Mouse (Mus musculus): ENCODE measurements at regions not wholly inside any gene's neighbourhood (a gene's known extent, or its start where the extent isn't known, plus 50 kb on each side); places are given as distances from the start of the nearest gene placed in this dataset.
A peak's percentile ranks its signal among the peaks of the same experiment; 100 is the strongest.
"Not testable (repeated sequence)": the region's sequence is repeated elsewhere in the genome, so short reads cannot be mapped to it uniquely, and the experiment has no call there.

DNA sequence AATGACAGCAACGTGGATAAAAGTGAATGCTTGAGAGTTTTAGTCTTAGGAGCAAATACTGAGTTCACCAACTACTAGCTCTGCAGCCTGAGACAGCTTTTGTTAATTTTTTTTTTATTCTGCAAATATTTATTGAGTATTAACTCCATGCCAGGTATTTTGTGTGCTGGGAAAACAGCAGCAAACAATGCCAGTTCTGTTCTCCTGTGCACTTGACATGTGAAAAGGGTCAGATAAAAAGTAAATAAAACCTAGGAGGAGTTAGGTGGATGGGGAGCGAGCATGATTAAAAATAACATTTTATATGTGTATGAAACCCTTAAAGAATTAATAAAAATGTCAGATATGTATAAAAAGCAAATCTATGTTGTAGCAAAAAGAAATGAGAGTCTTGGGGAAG is 68.1 kb upstream of the Map3k1 start:
- Histone ChIP-seq H3K4me3 (replicated peaks) (no peak overlapping the region), H3K27ac (replicated peaks) (no peak overlapping the region), H3K9me3 (replicated peaks) (no peaks in the 10 kb centered on the region), H3K4me2 (no peak overlapping the region), H3K36me3 (no peaks in the 10 kb centered on the region), H3K9ac (replicated peaks) (no peak overlapping the region), H3K4me1 (no peaks in the 10 kb centered on the region), H3K27me3 (replicated peaks) (no peaks in the 10 kb centered on the region)
- no peak for ATAC-seq (ENCODE audit: low FRiP score)
- 81% methylated on average over 2 of the region's 2 CpGs for WGBS

DNA sequence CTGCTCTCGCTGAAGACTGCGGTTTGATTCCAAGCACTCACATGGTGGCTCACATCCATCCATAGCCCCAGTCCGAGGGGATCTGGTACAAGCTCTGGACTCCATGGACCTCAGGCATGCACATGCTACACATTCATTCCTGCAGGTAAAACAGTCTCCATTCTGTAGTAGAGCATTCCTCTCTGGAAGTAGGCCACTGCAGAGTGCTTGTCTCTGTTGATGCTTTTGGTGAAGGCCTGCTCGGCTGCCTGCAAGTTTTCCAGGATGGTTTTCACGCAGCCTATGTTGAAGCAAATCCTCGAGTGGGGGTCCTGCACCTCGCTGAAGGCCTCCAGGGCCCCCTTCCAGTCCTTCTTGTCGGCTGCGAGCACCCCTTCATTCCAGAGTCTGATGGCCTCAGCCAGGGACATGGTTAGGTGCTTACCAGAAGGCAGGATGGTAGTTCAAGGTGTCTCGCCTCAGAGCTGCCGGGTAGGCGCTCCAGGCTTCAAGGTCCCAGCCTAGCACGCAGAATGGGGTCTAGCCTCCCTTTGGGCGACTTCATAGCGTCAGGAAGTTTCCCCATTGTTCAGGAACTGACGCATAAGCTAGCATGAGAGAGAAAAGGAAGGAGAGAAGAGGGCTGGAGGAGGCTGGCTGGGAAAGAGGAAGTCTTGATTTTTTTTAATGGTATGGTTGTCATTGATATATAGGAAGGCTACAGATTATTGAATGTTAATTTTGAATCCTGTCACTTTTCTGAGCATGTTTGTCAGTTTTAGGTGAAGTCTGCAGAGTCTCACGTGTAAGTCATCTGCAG is 75.2 kb upstream of the Map3k1 start:
- not testable (repeated sequence) for H3K36me3 ChIP-seq; H3K4me2 ChIP-seq; H3K4me3 ChIP-seq (replicated peaks); H3K9me3 ChIP-seq (replicated peaks); H3K9ac ChIP-seq (replicated peaks); ATAC-seq (ENCODE audit: low FRiP score); H3K4me1 ChIP-seq; H3K27me3 ChIP-seq (replicated peaks); H3K27ac ChIP-seq (replicated peaks)
- 85% methylated on average over 17 of the region's 17 CpGs for WGBS

DNA sequence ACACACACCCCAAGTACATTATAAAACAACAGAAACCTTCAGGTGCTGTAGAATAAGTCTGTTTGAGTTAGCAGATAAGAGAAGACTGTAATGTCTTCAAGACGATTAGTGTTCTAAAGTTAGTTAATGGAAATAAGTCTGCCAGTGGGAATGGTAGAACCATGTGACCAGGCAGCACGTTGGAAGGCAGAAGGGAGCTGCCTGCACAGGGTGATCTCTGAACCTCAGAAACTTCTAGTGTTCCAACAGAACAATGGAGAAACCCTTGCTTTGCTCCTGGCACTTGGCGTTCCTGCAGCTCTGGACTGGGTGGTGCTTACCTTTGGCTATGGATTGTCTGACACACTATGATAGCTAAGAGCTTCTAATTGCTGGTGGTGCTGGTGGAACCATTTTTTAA is 82.0 kb upstream of the Map3k1 start:
- no peak overlapping the region for H3K27ac ChIP-seq (replicated peaks)
- ATAC-seq (ENCODE audit: low FRiP score), result no peak
- peaks cover 5% of the 10 kb centered on the region for H3K4me1 ChIP-seq
- H3K9me3 ChIP-seq (replicated peaks), result no peaks in the 10 kb centered on the region
- H3K27me3 ChIP-seq (replicated peaks), result no peaks in the 10 kb centered on the region
- WGBS, result 76% methylated on average over 3 of the region's 3 CpGs
- no peaks in the 10 kb centered on the region for H3K36me3 ChIP-seq
- no peak overlapping the region for H3K4me3 ChIP-seq (replicated peaks)
- H3K4me2 ChIP-seq, result no peak overlapping the region
- no peak overlapping the region for H3K9ac ChIP-seq (replicated peaks)

DNA sequence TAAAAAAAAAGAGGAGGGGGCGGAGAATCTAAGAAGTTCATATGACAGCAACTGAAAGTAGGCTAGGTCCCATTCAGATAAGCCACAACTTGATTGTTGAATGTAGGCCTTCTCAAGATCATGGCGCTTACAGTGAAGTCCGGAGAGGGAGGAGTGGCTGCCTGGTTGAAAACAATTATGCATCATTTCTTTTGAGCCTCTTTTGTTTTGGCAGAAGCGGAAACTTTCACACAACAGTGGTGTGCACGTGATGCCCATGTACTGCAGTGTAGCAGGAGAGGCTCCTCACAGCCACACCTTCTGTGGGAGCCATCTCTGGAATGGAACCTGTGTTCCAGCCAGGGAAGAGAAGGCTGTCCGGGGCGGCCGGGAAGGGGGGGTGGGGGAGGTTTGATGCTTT is 83.3 kb upstream of the Map3k1 start:
- Histone ChIP-seq H3K4me3 (replicated peaks) (no peak overlapping the region), H3K9ac (replicated peaks) (no peak overlapping the region)

DNA sequence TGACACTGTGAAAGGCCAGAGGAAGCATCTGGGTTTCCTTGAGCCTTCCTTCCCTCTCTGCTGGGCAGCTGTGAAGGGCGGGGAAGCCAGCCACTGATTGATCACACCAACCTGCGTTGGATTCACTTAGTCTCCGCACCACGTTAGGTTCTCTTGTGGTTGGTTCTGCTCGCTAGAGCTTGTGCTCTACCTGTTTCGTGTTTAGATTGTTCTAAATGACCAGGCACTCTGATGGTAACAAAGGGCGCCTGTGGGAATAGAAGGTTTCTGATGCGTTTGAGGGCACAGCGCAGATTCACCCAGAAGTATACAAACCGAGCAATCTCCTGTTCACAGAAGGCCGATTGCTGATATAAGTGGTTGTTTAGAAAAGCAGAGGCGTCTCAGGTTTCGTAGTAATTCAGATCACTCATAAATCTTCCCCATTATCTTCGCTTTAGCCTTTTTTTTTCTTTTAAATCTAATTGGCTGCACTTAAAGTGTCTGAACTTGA is 84.5 kb upstream of the Map3k1 start:
- peak overlapping the region; percentile 42 for H3K4me2 ChIP-seq
- no peaks in the 10 kb centered on the region for H3K36me3 ChIP-seq
- no peak overlapping the region for H3K9ac ChIP-seq (replicated peaks)
- H3K4me1 ChIP-seq, result peaks cover 5% of the 10 kb centered on the region
- no peaks in the 10 kb centered on the region for H3K9me3 ChIP-seq (replicated peaks)
- peak; percentile 47; the same call in 1 of the 2 replicates for ATAC-seq (ENCODE audit: low FRiP score)
- 14% methylated on average over 14 of the region's 14 CpGs for WGBS
- no peak overlapping the region for H3K4me3 ChIP-seq (replicated peaks)
- no peaks in the 10 kb centered on the region for H3K27me3 ChIP-seq (replicated peaks)
- H3K27ac ChIP-seq (replicated peaks), result no peak overlapping the region

More for the DNA sequence above, 83.3 kb upstream of the Map3k1 start:
- no peak for ATAC-seq (ENCODE audit: low FRiP score)
- Histone ChIP-seq H3K4me2 (no peak overlapping the region), H3K27ac (replicated peaks) (no peak overlapping the region), H3K27me3 (replicated peaks) (no peaks in the 10 kb centered on the region), H3K9me3 (replicated peaks) (no peaks in the 10 kb centered on the region), H3K36me3 (no peaks in the 10 kb centered on the region), H3K4me1 (peaks cover 5% of the 10 kb centered on the region)
- 96% methylated on average over 8 of the region's 8 CpGs for WGBS

DNA sequence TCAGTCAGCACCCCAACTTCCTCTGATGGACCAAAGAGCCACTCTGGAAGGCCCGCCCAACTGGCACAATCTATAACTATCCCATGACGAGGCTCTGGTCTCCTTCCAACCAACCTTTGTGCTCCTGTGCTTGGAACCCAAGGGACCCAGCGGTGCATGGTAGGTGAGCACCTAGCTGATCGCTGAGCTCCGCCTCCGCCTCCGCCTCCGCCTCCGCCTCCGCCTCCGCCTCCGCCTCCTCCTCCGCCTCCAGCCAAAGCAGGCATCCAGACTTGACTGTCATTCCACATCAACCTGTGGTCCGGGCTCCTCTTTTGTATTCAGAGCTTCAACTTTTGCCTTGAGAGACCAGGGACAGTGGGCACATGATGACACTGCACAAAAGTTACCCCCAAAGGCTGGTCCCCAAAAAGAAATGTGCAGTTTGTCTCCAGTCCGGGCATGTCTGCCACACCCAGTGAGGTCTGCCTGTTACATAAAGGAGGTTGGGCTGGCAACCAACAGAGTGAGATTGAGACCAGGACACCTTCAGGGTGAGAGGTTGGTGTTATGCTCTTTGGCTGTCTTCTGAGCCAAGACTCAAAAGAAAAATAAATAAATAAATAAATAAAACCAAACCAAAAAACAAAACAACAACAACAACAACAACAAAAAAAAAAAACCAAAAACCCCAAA is 86.1 kb upstream of the Map3k1 start:
- no peaks in the 10 kb centered on the region for H3K36me3 ChIP-seq
- WGBS, result 62% methylated on average over 15 of the region's 15 CpGs
- ATAC-seq (ENCODE audit: low FRiP score), result no peak
- no peaks in the 10 kb centered on the region for H3K27me3 ChIP-seq (replicated peaks)
- no peaks in the 10 kb centered on the region for H3K9me3 ChIP-seq (replicated peaks)
- no peak overlapping the region for H3K9ac ChIP-seq (replicated peaks)
- no peak overlapping the region for H3K27ac ChIP-seq (replicated peaks)
- H3K4me1 ChIP-seq, result peaks cover 5% of the 10 kb centered on the region
- no peak overlapping the region for H3K4me3 ChIP-seq (replicated peaks)
- H3K4me2 ChIP-seq, result no peak overlapping the region

DNA sequence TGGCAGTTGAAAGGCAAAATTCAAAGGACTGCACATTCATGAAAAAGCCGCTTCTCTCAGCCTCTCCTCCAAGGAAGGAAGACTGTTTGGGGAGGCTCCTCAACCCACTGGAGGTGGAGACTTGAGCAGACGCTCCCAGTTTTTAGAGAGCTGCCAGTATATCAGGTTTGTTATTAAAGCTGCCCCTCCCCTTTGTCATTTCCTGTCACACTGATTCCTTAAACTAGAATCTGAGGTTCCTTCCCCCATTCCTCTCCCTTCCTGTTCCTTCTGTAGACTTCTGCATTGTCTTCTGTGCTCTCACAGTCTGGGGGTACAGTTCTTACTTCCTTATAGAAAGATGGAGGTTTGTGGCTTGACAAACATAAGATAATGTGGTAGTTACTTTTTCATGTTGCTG is 87.5 kb upstream of the Map3k1 start:
- Histone ChIP-seq H3K4me3 (replicated peaks) (no peak overlapping the region), H3K27ac (replicated peaks) (no peak overlapping the region), H3K9ac (replicated peaks) (no peak overlapping the region), H3K27me3 (replicated peaks) (no peaks in the 10 kb centered on the region), H3K4me2 (no peak overlapping the region), H3K4me1 (peaks cover 5% of the 10 kb centered on the region), H3K36me3 (no peaks in the 10 kb centered on the region), H3K9me3 (replicated peaks) (no peaks in the 10 kb centered on the region)
- no peak for ATAC-seq (ENCODE audit: low FRiP score)
- WGBS, result 64% methylated on average over 2 of the region's 2 CpGs

DNA sequence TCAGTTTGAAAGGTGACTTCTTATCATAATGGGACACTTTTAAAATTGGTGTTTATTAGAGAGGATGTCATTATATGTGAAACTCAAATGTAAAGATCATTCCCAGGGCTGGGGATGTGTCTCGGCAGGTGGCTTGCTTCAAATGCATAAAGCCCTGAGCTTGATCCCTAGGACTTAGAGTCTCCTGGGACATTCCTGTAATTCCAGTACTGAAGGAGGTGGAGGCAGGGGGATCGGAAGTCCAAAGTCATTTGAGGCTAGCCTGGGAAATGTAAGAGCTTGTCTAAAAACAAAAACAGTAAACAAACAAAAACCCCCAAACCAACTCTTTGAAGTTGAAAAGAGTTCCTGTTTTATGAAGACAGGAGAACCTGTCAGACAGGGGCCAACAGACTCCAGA is 94.6 kb upstream of the Map3k1 start:
- H3K36me3 ChIP-seq, result no peaks in the 10 kb centered on the region
- WGBS, result 58% methylated on average over 2 of the region's 2 CpGs
- no peak overlapping the region for H3K27ac ChIP-seq (replicated peaks)

DNA sequence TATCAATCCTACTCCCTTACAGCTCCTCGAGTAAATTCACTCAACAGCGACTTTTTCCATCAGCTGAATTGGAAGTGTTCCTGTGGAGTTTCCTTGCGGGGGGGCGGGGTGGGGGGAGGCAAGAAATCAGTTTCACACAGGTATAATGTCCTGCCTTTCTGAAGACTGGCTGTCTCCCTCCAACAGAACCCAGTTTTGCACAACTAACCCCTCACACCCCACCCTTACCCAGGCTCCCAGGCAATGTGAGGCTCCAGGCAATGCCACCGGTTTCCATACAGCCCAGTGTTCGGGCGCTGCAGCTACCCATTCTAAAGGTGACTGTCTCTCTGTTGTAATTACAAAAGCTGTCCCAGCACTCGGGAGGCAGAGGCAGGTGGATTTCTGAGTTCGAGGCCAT is 95.1 kb upstream of the Map3k1 start:
- no peak for ATAC-seq (ENCODE audit: low FRiP score)
- peaks cover 16% of the 10 kb centered on the region for H3K4me1 ChIP-seq
- H3K4me2 ChIP-seq, result no peak overlapping the region
- WGBS, result 59% methylated on average over 9 of the region's 9 CpGs
- H3K27ac ChIP-seq (replicated peaks), result no peak overlapping the region
- no peaks in the 10 kb centered on the region for H3K9me3 ChIP-seq (replicated peaks)
- H3K27me3 ChIP-seq (replicated peaks), result no peaks in the 10 kb centered on the region
- no peak overlapping the region for H3K4me3 ChIP-seq (replicated peaks)
- H3K36me3 ChIP-seq, result no peaks in the 10 kb centered on the region
- no peak overlapping the region for H3K9ac ChIP-seq (replicated peaks)

More for the DNA sequence above, 94.6 kb upstream of the Map3k1 start:
- no peak overlapping the region for H3K4me2 ChIP-seq
- no peak for ATAC-seq (ENCODE audit: low FRiP score)
- peaks cover 16% of the 10 kb centered on the region for H3K4me1 ChIP-seq
- H3K4me3 ChIP-seq (replicated peaks), result no peak overlapping the region
- no peaks in the 10 kb centered on the region for H3K9me3 ChIP-seq (replicated peaks)
- no peak overlapping the region for H3K9ac ChIP-seq (replicated peaks)
- H3K27me3 ChIP-seq (replicated peaks), result no peaks in the 10 kb centered on the region

DNA sequence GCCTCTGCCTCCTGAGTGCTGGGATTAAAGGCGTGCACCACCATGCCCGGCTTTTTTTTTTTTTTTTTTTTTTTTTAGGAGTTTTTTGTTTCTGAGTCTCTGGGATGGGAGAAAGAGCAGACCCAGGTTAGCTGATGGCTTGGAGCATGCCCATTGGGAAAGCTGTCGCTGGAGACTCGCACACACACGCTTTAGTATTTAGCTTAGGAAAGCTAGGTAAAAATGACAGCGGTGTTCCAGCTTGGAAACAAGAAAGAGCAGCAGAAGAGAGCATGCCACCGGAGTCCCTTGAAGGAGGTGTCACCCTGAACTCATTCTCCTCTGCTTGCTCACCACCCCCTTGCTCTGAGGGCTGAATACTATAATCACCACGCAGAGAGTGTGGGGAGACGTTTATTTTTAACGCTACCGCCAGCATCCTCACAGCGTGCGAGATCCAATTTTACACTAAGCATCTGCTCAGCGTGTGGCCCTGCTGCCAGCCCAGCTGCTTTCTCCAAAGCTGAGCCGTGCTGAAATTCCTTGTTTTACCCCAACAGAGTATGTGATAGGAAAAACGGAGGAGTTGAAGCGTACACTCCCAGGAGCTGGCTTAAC is 95.9 kb upstream of the Map3k1 start:
- Histone ChIP-seq H3K27me3 (replicated peaks) (no peaks in the 10 kb centered on the region), H3K27ac (replicated peaks) (peak overlapping the region; percentile 71), H3K4me3 (replicated peaks) (no peak overlapping the region), H3K4me1 (peaks cover 16% of the 10 kb centered on the region), H3K9ac (replicated peaks) (no peak overlapping the region), H3K36me3 (no peaks in the 10 kb centered on the region), H3K4me2 (peak overlapping the region; percentile 41), H3K9me3 (replicated peaks) (no peaks in the 10 kb centered on the region)
- ATAC-seq (ENCODE audit: low FRiP score), result peak; percentile 84
- WGBS, result 22% methylated on average over 16 of the region's 17 CpGs

DNA sequence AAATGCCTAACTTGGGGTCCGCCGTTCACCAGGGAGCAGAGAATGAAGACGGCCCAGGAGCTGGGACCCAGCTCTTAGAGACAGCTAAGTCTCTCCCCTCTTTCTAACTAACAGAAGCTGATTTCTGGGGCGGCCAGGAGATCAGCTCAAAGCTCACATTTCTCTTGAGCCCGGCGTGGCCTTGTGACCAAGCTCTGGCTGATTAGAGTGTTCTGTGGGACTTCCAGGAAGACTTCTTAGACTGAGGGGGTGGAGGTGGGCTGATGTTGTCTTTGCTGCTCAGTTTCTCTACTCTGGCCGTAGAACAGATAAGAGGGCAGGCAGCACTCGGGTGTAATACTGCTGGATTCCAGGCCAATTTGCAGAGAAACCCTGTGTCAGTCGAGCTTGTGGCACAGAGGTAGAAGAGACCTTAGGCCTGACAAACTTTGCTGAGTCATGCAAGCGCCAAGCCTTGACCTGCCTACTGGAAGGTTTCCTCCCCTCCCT is 96.5 kb upstream of the Map3k1 start:
- WGBS, result 32% methylated on average over 10 of the region's 10 CpGs
- peak overlapping the region; percentile 71 for H3K27ac ChIP-seq (replicated peaks)
- no peak overlapping the region for H3K9ac ChIP-seq (replicated peaks)
- no peaks in the 10 kb centered on the region for H3K9me3 ChIP-seq (replicated peaks)
- H3K36me3 ChIP-seq, result no peaks in the 10 kb centered on the region
- peaks cover 16% of the 10 kb centered on the region for H3K4me1 ChIP-seq
- H3K27me3 ChIP-seq (replicated peaks), result no peaks in the 10 kb centered on the region
- peak; percentile 38 for ATAC-seq (ENCODE audit: low FRiP score)
- H3K4me3 ChIP-seq (replicated peaks), result no peak overlapping the region
- H3K4me2 ChIP-seq, result peak overlapping the region; percentile 41

DNA sequence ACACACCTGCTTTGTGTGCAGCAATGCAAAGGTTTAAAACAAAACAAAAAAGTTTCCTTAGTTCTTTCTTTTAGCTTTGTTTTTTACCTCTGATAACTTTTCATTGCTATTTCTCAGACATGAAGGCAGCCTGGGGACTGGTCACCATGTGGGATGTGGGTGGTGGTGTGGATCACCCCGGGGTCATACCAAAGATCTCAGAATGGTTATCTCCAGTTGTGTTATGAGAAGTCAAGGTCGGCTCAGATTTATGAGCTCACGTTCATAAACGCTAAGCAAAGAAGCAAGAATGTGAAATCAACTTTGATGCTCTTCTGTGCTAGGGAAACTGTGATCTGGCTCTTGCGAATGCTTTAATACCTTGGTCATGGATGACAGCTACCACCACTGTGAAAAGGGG is 102.3 kb upstream of the Map3k1 start:
- no peak overlapping the region for H3K27ac ChIP-seq (replicated peaks)
- no peak overlapping the region for H3K4me2 ChIP-seq
- no peaks in the 10 kb centered on the region for H3K27me3 ChIP-seq (replicated peaks)
- H3K9me3 ChIP-seq (replicated peaks), result no peaks in the 10 kb centered on the region
- no peaks in the 10 kb centered on the region for H3K36me3 ChIP-seq
- no peak overlapping the region for H3K4me3 ChIP-seq (replicated peaks)
- H3K4me1 ChIP-seq, result no peaks in the 10 kb centered on the region
- WGBS, result 90% methylated on average over 5 of the region's 5 CpGs
- ATAC-seq (ENCODE audit: low FRiP score), result no peak
- no peak overlapping the region for H3K9ac ChIP-seq (replicated peaks)

Measured in neural tube, embryonic 15.5 days (tissue).